Mouse (Mus musculus) adipose tissue, adult 10 weeks (tissue): Measurements from ENCODE around the gene Tbc1d7. TPM values are rescaled to one million over a fixed set of nuclear protein-coding genes. Genes with fewer than 3 reads are reported as not detected.

ENCODE experiments used
- polyA plus RNA-seq: library from polyadenylated mRNA; stranded (reverse); fragments of 350-450 nt; fragmentation: Illumina TruSeq; extraction: RNeasy Lipid Tissue Mini Kit (QIAGEN cat#74804); gene quantifications from one replicate; pipeline ENCODE4 v1.2.3, GENCODE M21; 2014; ENCODE audit warnings: low read depth, low replicate concordance

Gene Tbc1d7
- polyA plus RNA-seq, result 17.3 TPM

GRCm38 (mm10) chr13:43171020-43171710 is at the start of gene Tbc1d7:
Gene Tbc1d7, minus strand, starts transcription at chr13:43171501.

Other genes starting within 250 kb of the Tbc1d7 start
- gene Gfod1, start 132.7 kb upstream of the Tbc1d7 start, polyA plus RNA-seq, result 4.2 TPM
- gene Sirt5, start 194.0 kb upstream of the Tbc1d7 start, polyA plus RNA-seq, result 9.5 TPM
- gene Nol7, start 226.9 kb upstream of the Tbc1d7 start, polyA plus RNA-seq, result 91.9 TPM